Mouse (Mus musculus) thymus, adult 2 months (tissue): Measurements from ENCODE around the gene Arhgef11. TPM values are rescaled to one million over a fixed set of nuclear protein-coding genes. Genes with fewer than 3 reads are reported as not detected.

Experiments used
- DNase-seq: peaks from one replicate; pipeline ENCODE4 v3.0.0; 2021
- H3K27ac ChIP-seq: fragments of 200-500 bp; 2 replicates; pipeline ENCODE4 v1.5.1; 2012; ENCODE audit warnings: low read length, control low read depth; ENCODE audit not compliant: control insufficient read depth, insufficient read depth
- H3K27me3 ChIP-seq: fragments of 200-500 bp; 2 replicates; pipeline ENCODE4 v1.6.1; 2012; ENCODE audit warnings: mild to moderate bottlenecking, low read length, moderate library complexity, mixed read lengths; ENCODE audit not compliant: control insufficient read depth, insufficient read depth
- H3K36me3 ChIP-seq: fragments of 200-500 bp; 2 replicates; pipeline ENCODE4 v1.6.1; 2012; ENCODE audit warnings: mild to moderate bottlenecking, low read length, moderate library complexity; ENCODE audit not compliant: control insufficient read depth, insufficient read depth
- H3K4me1 ChIP-seq: fragments of 200-500 bp; replicated peaks from 2 replicates; pipeline ENCODE4 v1.6.1; 2012; ENCODE audit warnings: low read length; ENCODE audit not compliant: control insufficient read depth, insufficient read depth
- H3K4me3 ChIP-seq: fragments of 200-500 bp; 2 replicates; pipeline ENCODE4 v1.5.1; 2012; ENCODE audit warnings: mild to moderate bottlenecking, low read length, control low read depth, moderate library complexity; ENCODE audit not compliant: control insufficient read depth, insufficient read depth
- CTCF ChIP-seq: fragments of 200-500 bp; IDR thresholded peaks from 2 replicates; pipeline ENCODE4 v1.5.1; 2012; ENCODE audit warnings: mild to moderate bottlenecking, control low read depth, low read length, moderate library complexity, borderline replicate concordance; ENCODE audit not compliant: control insufficient read depth, poor library complexity, insufficient read depth; ENCODE audit errors: extremely low read depth
- POLR2A ChIP-seq: fragments of 200-500 bp; IDR thresholded peaks from 2 replicates; pipeline ENCODE4 v1.6.1; 2012; ENCODE audit warnings: mild to moderate bottlenecking, low read length, control low read depth, moderate library complexity; ENCODE audit not compliant: control insufficient read depth, poor library complexity, insufficient read depth; ENCODE audit errors: extremely low read depth
- WGBS: fragments of 180-500 bp; shearing (Covaris S2); methylation state at CpG from one replicate; pipeline ENCODE4 v1.1.7; 2018; 5-methylcytosine and 5-hydroxymethylcytosine counted together
- polyA plus RNA-seq: library from polyadenylated mRNA; depleted of rRNA; stranded (reverse); fragments of >200 nt; gene quantifications from 2 replicates; pipeline ENCODE4 v1.2.3, GENCODE M21; 2012

Gene Arhgef11
- polyA plus RNA-seq, 1 experiment, result 37.0 TPM

- Histone ChIP-seq H3K4me1 (peaks cover 24% of the 10 kb centered on the region), H3K27me3 (no peaks in the 10 kb centered on the region; the same call in 1 of the 2 replicates), H3K4me3 (peak overlapping the region; percentile 34), H3K36me3 (no peaks in the 10 kb centered on the region), H3K27ac (no peak overlapping the region)
- no peak for TF ChIP-seq POLR2A
- TF ChIP-seq CTCF, result peak; percentile 100
- DNase-seq, result peak; percentile 82
- under 1% methylated on average over 36 of the region's 37 CpGs for WGBS
Measured at GRCm38 (mm10) chr3:87768844-87769243, 151.5 kb downstream of the Arhgef11 start.

GRCm38 (mm10) chr3:87769506-87769905, 152.1 kb downstream of the Arhgef11 start:
- H3K4me1 ChIP-seq, result peaks cover 18% of the 10 kb centered on the region
- WGBS, result 83% methylated on average over 8 of the region's 8 CpGs
- no peak for TF ChIP-seq CTCF
- no peak for TF ChIP-seq POLR2A
- H3K4me3 ChIP-seq, result no peak overlapping the region
- no peaks in the 10 kb centered on the region for H3K36me3 ChIP-seq
- H3K27ac ChIP-seq, result no peak overlapping the region
- no peaks in the 10 kb centered on the region; the same call in 1 of the 2 replicates for H3K27me3 ChIP-seq
- no peak for DNase-seq

GRCm38 (mm10) chr3:87770280-87770679, 152.9 kb downstream of the Arhgef11 start:
- no peak overlapping the region for H3K27ac ChIP-seq
- H3K27me3 ChIP-seq, result no peaks in the 10 kb centered on the region; the same call in 1 of the 2 replicates
- peak; percentile 47 for DNase-seq
- H3K36me3 ChIP-seq, result no peaks in the 10 kb centered on the region
- H3K4me1 ChIP-seq, result peaks cover 11% of the 10 kb centered on the region
- H3K4me3 ChIP-seq, result no peak overlapping the region
- TF ChIP-seq CTCF (no peak), POLR2A (no peak)
- 0% methylated on average over 4 of the region's 4 CpGs for WGBS

GRCm38 (mm10) chr3:87771088-87771487, 153.7 kb downstream of the Arhgef11 start:
- no peak for DNase-seq
- no peak for TF ChIP-seq POLR2A
- no peak for TF ChIP-seq CTCF
- H3K4me3 ChIP-seq, result no peak overlapping the region
- H3K4me1 ChIP-seq, result peaks cover 9% of the 10 kb centered on the region
- no peaks in the 10 kb centered on the region; the same call in 1 of the 2 replicates for H3K27me3 ChIP-seq
- no peaks in the 10 kb centered on the region for H3K36me3 ChIP-seq
- WGBS, result 65% methylated on average over 6 of the region's 6 CpGs
- no peak overlapping the region for H3K27ac ChIP-seq

- Histone ChIP-seq H3K27me3 (no peaks in the 10 kb centered on the region), H3K36me3 (no peaks in the 10 kb centered on the region), H3K27ac (no peak overlapping the region), H3K4me1 (no peaks in the 10 kb centered on the region), H3K4me3 (no peak overlapping the region)
- 68% methylated on average over 23 of the region's 23 CpGs for WGBS
- no peak for DNase-seq
- no peak for TF ChIP-seq CTCF
- TF ChIP-seq POLR2A, result no peak
Measured at GRCm38 (mm10) chr3:87778283-87778682, 160.9 kb downstream of the Arhgef11 start.

DNA sequence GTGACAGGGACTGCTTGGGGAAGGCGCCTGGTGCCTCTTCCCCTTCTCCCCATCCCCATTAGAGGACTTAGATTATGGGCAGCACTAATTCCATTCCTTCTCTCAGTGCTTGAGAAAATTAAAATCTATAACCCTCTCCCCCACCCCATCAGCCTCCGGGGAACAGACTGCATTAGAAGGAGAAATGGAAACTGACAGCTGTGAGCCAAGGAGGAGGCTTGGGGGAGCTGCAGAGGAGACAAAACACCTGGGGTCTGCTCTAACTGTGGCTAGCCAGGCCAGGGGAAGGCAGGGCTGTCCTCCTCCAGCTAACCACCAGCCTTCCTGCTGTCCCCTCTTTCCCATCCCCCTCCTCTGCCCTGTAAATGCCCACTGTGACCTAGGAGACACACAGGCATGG, 161.7 kb downstream of the Arhgef11 start:
- DNase-seq, result no peak
- Histone ChIP-seq H3K36me3 (no peaks in the 10 kb centered on the region), H3K4me1 (no peaks in the 10 kb centered on the region), H3K27me3 (no peaks in the 10 kb centered on the region), H3K4me3 (no peak overlapping the region), H3K27ac (no peak overlapping the region)
- 52% methylated on average over 2 of the region's 2 CpGs for WGBS
- TF ChIP-seq CTCF, result no peak
- no peak for TF ChIP-seq POLR2A
